Mouse (Mus musculus): ENCODE measurements around the gene Phactr2. TPM values are rescaled to one million over a fixed set of nuclear protein-coding genes. Genes with fewer than 3 reads are reported as not detected.

The Phactr2 gene
- polyA plus RNA-seq, 1 experiment: 6.4 TPM

DNA sequence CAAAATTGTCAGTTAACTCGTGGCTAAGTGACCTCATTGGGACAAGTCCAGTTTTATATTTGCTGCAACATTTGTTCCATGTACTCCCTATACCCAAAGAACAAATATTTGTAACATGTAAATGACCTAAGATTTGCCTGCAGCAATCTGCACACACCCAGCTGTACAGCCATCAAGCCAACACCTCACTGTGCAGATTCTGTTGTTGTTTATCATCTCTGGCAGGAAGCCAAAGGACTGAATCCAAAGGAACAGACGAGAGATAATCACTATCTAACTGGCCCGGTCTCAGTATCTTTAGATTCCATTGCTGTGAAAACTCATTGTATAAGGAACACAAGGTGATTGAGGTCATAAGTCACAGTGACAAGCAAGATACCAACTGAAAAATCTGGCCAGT, 115.5 kb downstream of the Phactr2 start:
- DNase-seq (ENCODE audit: low read depth): peak; percentile 70
- no peak for TF ChIP-seq CTCF (IDR thresholded peaks at IDR 0.05; ENCODE audit: borderline replicate concordance, extremely low read depth, insufficient read depth, insufficient read length)

DNA sequence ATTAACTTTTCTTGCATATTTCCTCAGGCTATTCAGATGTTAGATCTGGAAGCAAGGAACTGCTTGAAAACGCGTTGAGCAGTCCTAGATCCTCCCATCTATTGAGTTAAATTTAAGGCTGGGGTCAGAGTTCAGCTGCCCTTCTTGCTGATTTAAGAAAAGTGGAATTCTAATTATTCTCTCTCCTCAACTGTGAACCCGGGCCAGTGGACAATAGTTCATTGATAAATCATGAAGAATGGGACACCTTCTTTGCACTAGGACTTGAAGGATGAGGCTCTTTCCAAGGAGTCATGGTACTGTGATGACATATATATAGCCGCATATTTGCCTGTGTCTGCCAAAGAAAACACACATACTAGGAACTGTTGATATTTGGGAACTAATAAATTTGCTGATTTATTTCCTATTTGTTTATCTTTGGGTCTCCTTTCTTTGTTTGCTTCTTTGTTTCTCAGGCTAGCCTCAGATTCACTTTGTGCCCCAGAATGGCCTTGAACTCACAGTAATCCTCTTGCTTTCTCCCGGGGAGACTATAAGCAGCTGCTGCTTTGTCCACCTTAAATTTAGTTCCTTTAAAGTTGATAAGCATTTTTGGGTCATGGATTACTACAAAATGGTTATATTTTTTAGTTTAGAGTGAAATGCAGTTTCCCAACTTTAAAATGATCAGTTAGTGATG, 127.5 kb downstream of the Phactr2 start:
- TF ChIP-seq POLR2A (IDR thresholded peaks at IDR 0.05; ENCODE audit: borderline replicate concordance, extremely low read depth, insufficient read depth, insufficient read length, poor library complexity, severe bottlenecking) (no peak), CTCF (IDR thresholded peaks at IDR 0.05; ENCODE audit: borderline replicate concordance, extremely low read depth, insufficient read depth, insufficient read length) (no peak)
- DNase-seq (ENCODE audit: low read depth): no peak

DNA sequence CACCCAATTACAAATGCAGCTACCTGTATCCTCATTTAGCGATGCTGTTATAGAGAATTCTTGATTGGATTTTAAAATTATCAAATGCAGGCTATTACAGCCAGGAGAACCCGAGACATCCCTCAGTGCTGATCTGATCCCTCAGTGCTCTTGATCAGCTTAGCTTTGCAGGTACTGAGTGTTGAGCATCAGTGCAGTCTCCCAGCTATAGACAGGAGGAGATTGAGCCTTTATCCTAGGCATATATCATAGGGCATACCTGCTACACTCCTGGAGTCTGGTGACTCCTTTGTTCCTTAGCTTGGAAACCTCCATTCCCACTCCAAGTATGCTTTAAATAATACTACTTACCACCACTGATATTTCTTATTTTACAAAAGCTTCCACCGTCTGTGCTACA, 133.6 kb downstream of the Phactr2 start:
- TF ChIP-seq POLR2A (IDR thresholded peaks at IDR 0.05; ENCODE audit: borderline replicate concordance, extremely low read depth, insufficient read depth, insufficient read length, poor library complexity, severe bottlenecking) (no peak), CTCF (IDR thresholded peaks at IDR 0.05; ENCODE audit: borderline replicate concordance, extremely low read depth, insufficient read depth, insufficient read length) (no peak)

DNA sequence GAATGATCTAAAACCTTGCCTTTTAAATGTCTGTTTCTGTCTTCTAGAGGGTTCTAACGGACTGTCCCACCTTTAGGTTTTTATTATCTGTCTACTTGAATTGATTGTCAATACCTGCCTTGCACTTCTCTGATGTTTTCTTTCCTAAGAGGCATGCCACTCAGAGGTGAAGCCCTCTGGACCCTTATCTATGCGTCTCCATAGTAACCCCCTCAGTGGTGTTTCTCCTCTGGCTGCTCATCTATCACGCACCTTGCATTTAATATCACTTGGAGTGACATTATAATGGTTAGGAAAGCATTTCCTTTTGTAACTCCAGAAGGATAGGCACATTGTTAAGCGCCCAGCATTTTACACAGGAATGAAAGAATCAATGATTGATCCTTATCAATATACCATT, 137.2 kb downstream of the Phactr2 start:
- TF ChIP-seq CTCF (IDR thresholded peaks at IDR 0.05; ENCODE audit: borderline replicate concordance, extremely low read depth, insufficient read depth, insufficient read length): no peak
- TF ChIP-seq POLR2A (IDR thresholded peaks at IDR 0.05; ENCODE audit: borderline replicate concordance, extremely low read depth, insufficient read depth, insufficient read length, poor library complexity, severe bottlenecking): no peak
- peak; percentile 53 for DNase-seq (ENCODE audit: low read depth)

More for the DNA sequence above, 133.6 kb downstream of the Phactr2 start:
- DNase-seq (ENCODE audit: low read depth): no peak

DNA sequence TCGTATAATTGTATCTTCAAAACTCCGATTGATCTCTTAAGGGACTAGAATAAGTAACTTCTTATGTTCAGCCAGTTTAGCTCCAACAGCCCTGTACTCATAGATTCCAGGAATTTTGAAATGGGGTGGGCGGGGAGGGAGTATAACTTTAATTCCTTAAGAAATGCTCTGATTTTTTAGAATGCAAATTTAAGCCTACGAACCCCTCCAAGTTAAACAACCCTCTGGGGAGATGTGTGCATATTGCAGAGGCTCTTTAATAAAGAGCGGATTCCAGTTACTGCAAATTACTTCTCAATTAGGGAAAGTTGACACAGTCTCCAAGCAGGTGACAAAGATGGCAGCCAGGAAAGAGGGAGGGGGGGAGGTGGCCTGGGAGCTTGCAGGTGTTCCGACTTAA, 138.4 kb downstream of the Phactr2 start:
- TF ChIP-seq CTCF (IDR thresholded peaks at IDR 0.05; ENCODE audit: borderline replicate concordance, extremely low read depth, insufficient read depth, insufficient read length) (no peak), POLR2A (IDR thresholded peaks at IDR 0.05; ENCODE audit: borderline replicate concordance, extremely low read depth, insufficient read depth, insufficient read length, poor library complexity, severe bottlenecking) (no peak)
- peak; percentile 76 for DNase-seq (ENCODE audit: low read depth)

DNA sequence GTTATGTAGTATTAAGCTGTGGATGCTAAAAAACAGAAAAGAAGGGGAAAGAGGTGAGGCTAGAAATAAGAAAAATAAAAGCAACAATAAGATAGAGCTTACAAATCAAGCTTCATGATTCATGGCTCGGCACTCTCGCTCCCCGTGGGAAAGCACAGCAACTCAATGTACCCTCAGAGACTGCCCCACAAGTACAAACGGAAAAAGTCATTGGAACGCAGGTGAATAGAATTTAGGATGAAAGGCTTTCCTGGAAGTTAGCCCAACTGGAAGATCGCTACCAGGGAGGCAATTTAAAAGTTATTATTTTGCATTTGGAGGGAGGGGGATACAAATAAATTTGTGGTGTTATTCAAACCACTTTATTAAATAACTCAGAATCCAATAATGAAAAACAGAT, 138.9 kb downstream of the Phactr2 start:
- DNase-seq (ENCODE audit: low read depth): peak; percentile 46
- TF ChIP-seq POLR2A (IDR thresholded peaks at IDR 0.05; ENCODE audit: borderline replicate concordance, extremely low read depth, insufficient read depth, insufficient read length, poor library complexity, severe bottlenecking): no peak
- no peak for TF ChIP-seq CTCF (IDR thresholded peaks at IDR 0.05; ENCODE audit: borderline replicate concordance, extremely low read depth, insufficient read depth, insufficient read length)

DNA sequence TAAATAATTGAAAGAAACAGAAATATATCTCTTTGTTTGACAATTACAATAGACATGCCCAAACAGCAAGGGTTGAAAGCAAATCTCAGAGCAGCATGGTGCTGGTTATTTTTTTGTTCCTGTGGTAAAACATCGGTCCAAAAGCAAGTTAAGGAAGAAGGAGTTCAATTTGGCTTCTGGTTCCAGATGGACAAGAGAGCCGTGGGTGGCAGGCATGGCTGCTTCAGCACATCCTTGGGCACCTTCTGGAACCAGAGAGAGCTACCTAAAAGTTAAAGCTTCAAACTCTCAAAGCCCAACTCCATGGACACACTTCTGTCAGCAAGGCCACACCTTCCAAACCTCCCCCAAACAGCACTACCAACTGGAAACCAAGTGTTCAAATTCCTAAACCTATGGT, 140.4 kb downstream of the Phactr2 start:
- DNase-seq (ENCODE audit: low read depth): no peak
- no peak for TF ChIP-seq CTCF (IDR thresholded peaks at IDR 0.05; ENCODE audit: borderline replicate concordance, extremely low read depth, insufficient read depth, insufficient read length)
- TF ChIP-seq POLR2A (IDR thresholded peaks at IDR 0.05; ENCODE audit: borderline replicate concordance, extremely low read depth, insufficient read depth, insufficient read length, poor library complexity, severe bottlenecking): no peak

DNA sequence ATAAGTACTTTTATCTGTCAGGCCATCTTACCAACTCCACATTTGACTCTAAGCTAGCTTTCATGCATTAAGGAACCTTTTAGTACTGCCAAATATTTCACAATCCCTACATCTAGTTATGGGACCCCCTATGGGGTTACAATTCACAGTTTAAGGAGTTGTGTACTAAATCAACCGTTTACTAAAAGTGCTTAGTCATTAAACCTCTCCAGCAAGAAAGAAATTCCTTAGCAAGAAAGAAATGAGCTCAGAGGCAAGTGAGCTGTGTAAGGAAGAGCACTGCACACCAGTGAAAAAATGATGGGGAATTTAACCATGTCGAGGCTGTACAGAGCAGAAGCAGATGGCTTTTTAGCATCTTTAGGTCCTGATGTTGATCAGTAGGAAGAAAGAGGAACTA, 141.2 kb downstream of the Phactr2 start:
- DNase-seq (ENCODE audit: low read depth): no peak
- no peak for TF ChIP-seq POLR2A (IDR thresholded peaks at IDR 0.05; ENCODE audit: borderline replicate concordance, extremely low read depth, insufficient read depth, insufficient read length, poor library complexity, severe bottlenecking)
- TF ChIP-seq CTCF (IDR thresholded peaks at IDR 0.05; ENCODE audit: borderline replicate concordance, extremely low read depth, insufficient read depth, insufficient read length): no peak

DNA sequence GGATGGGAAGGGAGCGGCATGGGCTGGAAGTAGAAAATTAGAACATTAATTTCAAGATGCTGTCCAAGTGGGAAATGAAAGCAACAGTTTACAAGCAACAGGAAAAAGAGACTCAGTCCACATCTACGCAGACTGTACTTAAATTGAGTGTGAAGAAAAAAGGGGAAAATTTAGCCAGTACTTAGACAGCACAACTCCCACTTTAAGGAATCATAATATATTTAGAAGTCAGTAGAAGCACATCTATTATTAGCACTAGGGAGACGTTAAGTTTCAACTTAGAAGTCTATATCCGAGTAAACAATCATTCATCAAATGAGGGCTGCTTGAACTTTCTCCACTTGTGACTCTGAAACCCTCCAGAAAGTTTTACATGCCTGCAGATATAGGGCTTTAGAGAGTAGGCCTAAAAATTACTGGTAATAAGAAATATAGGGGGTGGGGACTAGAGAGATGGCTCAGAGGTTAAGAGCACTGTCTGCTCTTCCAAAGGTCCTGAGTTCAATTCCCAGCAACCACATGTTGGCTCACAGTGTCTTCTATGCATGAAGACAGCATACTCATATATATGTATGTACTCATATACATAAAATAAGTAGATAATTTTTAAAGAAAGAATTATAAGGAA, 142.7 kb downstream of the Phactr2 start:
- TF ChIP-seq CTCF (IDR thresholded peaks at IDR 0.05; ENCODE audit: borderline replicate concordance, extremely low read depth, insufficient read depth, insufficient read length) (no peak), POLR2A (IDR thresholded peaks at IDR 0.05; ENCODE audit: borderline replicate concordance, extremely low read depth, insufficient read depth, insufficient read length, poor library complexity, severe bottlenecking) (no peak)
- no peak for DNase-seq (ENCODE audit: low read depth)

DNA sequence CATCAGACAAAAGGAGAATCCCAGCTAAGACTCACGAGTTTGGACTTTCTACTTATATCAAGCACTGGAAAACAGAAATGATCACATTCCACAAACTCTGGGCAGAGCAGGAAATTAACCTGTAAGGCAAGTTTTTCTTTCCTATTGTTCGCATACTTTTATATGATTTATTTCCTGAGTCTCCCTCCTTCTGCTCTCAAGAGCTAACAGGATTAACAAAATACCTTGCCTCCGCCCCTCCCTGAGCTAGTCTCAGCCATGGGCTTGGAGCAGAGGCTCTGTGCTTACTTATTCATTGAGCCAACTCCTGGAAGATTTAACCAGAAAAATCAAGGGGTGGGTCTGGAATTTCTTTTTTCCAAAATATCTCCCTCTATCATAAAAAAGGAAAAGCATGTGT, 145.6 kb downstream of the Phactr2 start:
- DNase-seq (ENCODE audit: low read depth): no peak
- TF ChIP-seq POLR2A (IDR thresholded peaks at IDR 0.05; ENCODE audit: borderline replicate concordance, extremely low read depth, insufficient read depth, insufficient read length, poor library complexity, severe bottlenecking) (no peak), CTCF (IDR thresholded peaks at IDR 0.05; ENCODE audit: borderline replicate concordance, extremely low read depth, insufficient read depth, insufficient read length) (no peak)

DNA sequence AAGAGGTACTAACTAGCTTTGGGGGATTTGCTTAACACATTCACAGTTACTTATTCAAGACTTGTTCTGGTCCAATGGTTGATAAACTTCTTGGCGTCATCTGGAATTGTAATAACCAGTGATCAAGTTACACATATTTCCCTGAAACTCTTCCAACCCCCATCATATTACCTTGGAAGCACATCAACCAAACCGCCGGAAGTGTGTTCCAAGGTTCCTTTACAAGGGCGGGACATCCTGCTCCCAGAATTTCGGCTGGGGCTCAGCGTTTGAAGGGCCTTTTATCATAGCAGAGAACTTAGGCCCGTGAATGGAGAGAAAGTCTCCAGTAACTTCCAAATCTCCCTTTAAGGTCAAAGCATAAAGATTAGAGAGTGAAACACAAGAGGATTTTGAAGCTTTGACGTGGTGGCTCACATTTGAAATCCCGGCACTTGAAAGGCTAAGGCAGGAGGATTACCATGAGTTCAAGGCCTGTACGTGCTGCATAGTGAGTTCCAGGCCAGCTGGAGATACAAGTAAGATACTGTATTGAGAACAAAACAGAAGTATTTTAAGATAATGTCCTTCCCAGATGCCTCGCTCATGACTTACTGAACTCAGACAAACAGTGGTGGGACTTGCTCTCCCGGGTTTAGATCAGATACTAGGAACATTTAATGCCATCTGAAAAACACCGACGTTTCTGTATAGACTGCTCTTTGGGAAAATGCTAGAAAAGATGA, 147.9 kb downstream of the Phactr2 start:
- no peak for TF ChIP-seq CTCF (IDR thresholded peaks at IDR 0.05; ENCODE audit: borderline replicate concordance, extremely low read depth, insufficient read depth, insufficient read length)
- TF ChIP-seq POLR2A (IDR thresholded peaks at IDR 0.05; ENCODE audit: borderline replicate concordance, extremely low read depth, insufficient read depth, insufficient read length, poor library complexity, severe bottlenecking): no peak
- DNase-seq (ENCODE audit: low read depth): no peak
